Mouse (Mus musculus) megakaryocyte, embryonic 14.5 days (primary cell): ENCODE measurements around the gene Lrmda.

Experiments
- FLI1 ChIP-seq: IDR thresholded peaks from 2 replicates; pipeline ENCODE4 v1.6.1; 2012; ENCODE audit warnings: low read length, inconsistent platforms, mixed read lengths
- GATA1 ChIP-seq: IDR thresholded peaks from 3 replicates; pipeline ENCODE4 v1.6.1; 2012; ENCODE audit warnings: mixed read lengths, low read length, inconsistent platforms, borderline replicate concordance

DNA sequence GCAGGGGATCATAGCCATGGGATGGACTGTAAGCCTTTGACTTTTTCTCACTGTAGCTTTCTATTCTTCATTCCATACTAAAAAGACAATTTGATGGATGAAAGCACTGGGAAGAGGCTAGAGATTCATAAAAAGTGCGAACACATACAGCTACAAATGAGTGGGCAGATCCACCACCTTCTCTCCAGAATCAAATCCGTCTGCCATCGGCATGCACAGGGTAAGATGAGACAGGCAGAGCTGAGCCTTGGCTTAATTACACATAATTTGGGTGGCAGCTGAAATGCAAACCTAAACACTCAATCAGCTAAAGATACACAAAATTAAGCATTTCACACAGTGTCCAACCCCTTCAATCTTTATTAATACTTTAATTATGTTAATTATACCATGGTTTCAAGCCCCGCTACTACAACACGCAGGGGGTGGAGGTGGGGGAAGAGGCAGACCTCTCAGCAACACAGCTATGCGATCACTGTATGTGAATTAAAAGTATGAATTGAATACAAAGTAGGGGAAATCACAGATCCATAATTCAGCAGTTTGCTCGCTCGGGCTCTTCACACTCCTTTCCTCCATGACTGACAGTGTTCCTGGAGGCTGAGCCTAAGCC, 709.2 kb downstream of the Lrmda start:
- TF ChIP-seq GATA1 (no peak), FLI1 (no peak)
